Mouse (Mus musculus) embryo, embryonic 9.5 days (tissue): ENCODE data around the gene Gramd1b.
A peak's percentile ranks its signal among the peaks of the same experiment; 100 is the strongest.

Experiments
- DNase-seq: peaks from one replicate; pipeline ENCODE4 v3.0.0-alpha.2; 2017; ENCODE audit errors: extremely low spot score

The Gramd1b gene

DNA sequence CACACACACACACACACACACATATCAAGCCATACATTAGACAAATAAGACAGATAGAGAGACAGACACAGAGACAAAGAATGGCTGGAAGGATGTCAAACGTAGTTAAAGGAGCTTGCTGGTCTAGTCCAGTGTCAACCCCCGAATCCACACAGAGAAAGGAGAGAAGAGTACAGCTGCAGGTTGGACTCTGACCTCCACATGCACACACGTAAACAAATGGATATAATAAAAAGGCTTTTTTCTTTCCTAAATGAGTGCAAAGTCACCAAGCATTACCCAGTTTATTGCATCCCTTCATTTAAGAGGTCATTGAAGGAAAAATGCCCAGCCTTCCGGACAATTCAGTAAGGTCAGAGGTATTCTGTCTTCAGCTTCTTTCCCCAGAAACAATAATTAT, 161.0 kb downstream of the Gramd1b start:
- DNase-seq, result no peak

GRCm38 (mm10) chr9:40366795-40367194, 164.4 kb downstream of the Gramd1b start:
- no peak for DNase-seq

- DNase-seq, result no peak
Measured at GRCm38 (mm10) chr9:40364312-40364711, 166.9 kb downstream of the Gramd1b start.

DNA sequence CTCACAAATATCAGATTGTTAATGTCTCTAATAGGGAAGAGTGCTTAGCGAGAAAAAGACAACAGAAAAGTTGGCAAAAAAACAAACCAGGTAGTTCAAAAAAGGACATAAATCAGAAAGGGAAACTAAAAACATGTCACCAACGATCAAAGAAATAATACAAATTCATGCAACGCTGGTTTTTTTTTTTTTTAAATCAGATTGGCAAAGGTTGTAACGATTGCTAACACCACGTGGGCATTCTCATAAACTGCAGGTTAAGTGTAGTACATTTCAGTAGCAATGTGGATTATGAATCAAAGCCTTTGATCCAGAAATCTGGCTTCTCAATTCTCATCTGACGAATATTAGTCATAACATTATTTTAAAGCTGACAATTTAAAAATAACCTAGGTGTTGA, 169.2 kb downstream of the Gramd1b start:
- DNase-seq, result no peak

GRCm38 (mm10) chr9:40358408-40358896, 172.7 kb downstream of the Gramd1b start:
- no peak for DNase-seq

GRCm38 (mm10) chr9:40356768-40357446, 174.3 kb downstream of the Gramd1b start:
- DNase-seq, result no peak

GRCm38 (mm10) chr9:40356368-40356767, 174.8 kb downstream of the Gramd1b start:
- no peak for DNase-seq

DNA sequence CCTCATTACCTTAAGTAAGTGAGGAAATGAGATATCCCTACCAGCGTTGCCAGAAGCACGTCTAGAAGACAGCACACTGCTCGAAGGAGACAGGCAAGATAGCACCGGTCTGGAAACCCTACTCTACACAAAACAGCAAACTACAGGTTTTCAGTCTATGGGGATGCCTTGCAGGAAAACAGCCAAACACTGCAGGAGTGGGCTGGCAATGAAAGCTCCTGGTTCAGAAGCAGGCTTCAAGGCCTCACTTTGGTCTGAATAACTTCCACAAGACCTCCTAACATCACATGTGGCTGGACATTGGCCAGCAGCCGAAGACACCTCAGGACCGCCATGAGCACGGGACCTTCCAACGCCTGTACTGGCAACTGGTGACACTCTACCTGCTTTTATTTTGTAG, 175.8 kb downstream of the Gramd1b start:
- DNase-seq, result no peak

- DNase-seq, result no peak
Measured at GRCm38 (mm10) chr9:40353596-40353995, 177.6 kb downstream of the Gramd1b start.

GRCm38 (mm10) chr9:40350640-40351039, 180.5 kb downstream of the Gramd1b start:
- DNase-seq, result peak; percentile 58

GRCm38 (mm10) chr9:40350052-40350451, 181.1 kb downstream of the Gramd1b start:
- no peak for DNase-seq

DNA sequence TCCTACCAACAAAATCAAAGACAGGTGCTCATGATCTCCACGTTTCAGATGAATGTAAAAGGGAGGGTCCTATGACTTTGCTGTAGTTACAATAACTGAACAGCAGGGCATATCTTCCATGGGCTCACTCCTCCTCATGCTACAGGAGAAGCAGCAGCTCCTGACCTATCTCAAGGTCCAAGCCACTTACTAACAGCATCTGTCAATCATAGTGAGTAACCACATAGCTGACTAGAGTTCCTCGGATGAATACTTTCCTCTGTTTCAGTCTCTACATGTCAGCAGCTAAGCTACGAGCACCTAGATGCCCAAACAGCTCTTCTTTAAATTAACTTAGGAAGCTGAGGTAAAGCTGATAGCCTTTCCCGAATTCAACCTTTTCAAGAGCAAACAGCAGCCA, 181.6 kb downstream of the Gramd1b start:
- no peak for DNase-seq

- DNase-seq, result no peak
Measured at GRCm38 (mm10) chr9:40348714-40349233, 182.4 kb downstream of the Gramd1b start.

- peak; percentile 40 for DNase-seq
Measured at GRCm38 (mm10) chr9:40346232-40346984, 184.8 kb downstream of the Gramd1b start.

DNA sequence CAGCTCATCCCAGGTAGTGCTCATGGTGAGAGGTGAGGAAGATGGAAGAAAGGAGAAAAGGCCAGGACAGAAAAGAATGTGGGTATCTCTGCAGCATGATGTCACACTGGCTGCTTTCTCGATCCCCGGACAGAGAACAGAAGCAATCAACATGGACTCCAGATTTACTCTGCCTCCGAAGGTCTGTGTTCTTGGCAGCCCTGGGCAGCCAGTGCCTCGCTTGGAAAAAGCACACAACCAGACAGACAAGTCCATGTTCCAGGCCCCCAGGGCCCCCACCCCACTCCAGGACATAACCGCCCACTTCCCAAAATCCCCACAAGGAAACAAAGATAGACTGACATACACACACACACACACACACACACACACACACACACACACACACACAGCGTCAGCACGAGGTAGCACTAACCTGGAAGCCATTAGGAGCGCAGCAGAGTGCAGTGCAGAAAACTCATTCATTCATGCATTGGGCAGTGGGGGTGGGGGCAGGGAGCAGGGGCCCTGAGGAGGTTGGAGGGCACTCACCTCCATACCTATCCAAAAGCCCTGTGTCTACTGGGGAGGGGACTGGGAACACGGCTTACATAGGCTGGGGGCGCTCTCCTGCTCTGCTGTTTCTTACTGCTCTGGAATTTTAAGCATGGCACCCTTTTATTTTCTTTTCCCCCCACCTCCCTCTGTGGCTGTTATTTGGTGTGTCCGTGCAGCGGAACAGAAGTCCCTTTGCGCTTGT, 185.5 kb downstream of the Gramd1b start:
- DNase-seq, result peak; percentile 42

GRCm38 (mm10) chr9:40344801-40345492, 186.2 kb downstream of the Gramd1b start:
- peak; percentile 14 for DNase-seq

GRCm38 (mm10) chr9:40343828-40344227, 187.4 kb downstream of the Gramd1b start:
- DNase-seq, result no peak

DNA sequence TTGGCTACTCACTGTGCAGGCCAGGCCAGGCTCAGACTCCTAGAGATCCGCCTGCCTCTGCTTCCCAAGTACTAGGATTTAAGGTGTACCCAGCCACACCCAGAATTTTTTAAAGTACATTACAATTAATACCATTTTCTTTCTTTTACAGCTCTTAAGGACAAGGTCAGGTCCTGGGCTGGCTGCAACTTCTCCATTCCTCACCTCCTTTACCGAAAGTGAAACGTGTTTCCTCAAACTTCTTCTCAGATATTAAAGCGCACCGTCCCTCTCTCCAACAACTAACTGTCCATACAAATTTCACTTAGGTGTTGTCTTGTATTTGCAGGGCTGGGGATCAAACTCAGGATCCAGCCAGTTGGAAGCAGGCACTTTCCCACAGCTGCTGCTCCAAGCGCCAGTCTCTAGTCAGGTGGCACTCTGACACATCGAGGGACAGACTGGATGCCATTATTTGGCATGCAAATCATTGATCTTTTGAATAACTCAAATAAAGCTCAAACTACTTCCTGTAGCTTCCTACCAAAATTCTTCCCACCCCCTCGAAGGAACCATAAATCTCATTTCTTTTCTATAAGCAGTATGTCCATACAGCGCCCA, 188.0 kb downstream of the Gramd1b start:
- no peak for DNase-seq

DNA sequence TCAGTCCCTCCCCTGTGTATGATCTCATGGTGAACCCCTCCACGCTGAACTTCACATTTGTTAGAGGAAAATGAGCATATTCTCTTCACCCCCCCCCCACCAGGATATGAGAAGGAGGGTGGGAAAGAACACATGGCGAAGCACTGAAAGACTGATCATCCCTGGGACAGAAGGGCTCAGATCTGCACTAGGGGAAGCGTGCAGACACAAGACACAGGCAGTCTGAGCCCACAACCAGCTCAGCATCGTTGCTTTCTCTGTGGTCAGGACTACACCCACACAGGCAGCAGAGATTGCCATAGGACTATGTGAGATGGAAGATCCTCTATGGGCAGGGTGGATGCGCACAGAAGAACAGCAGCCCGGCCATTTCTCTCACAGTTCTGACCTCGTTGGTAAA, 189.1 kb downstream of the Gramd1b start:
- DNase-seq, result no peak

- no peak for DNase-seq
Measured at GRCm38 (mm10) chr9:40339578-40339977, 191.6 kb downstream of the Gramd1b start.

- no peak for DNase-seq
Measured at GRCm38 (mm10) chr9:40337131-40337820, 193.9 kb downstream of the Gramd1b start.
